Mouse (Mus musculus) retina, postnatal 7 days (tissue): ENCODE measurements around the gene Pfkm.
A peak's percentile ranks its signal among the peaks of the same experiment; 100 is the strongest.

Experiments
- DNase-seq: peaks from one replicate; pipeline ENCODE4 v3.0.0-alpha.2; 2012; ENCODE audit warnings: low read depth, low spot score

Gene Pfkm

DNA sequence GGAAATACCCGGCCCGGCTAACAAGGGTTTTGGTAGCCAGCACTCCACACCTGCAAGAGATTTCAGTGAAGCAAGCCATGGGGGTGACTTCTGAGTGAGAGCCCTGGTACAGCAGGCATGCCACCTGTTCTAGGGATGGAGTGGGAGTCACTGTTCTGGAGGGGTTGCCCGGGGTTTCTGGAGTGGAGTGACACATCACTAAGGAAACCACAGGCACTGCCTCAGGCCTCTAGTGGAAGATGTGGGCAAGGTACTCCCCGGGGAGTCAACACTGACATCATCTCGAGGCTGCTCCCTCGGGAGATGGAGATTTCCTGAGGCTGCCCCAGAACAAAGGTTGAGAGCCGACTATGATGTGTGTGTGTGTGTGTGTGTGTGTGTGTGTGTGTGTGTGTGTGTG lies 78.0 kb downstream of the Pfkm start:
- DNase-seq: no peak

- no peak for DNase-seq
These were observed 78.5 kb downstream of the Pfkm start for GRCm38 (mm10) chr15:98170917-98171316.

GRCm38 (mm10) chr15:98172113-98172512 lies 79.7 kb downstream of the Pfkm start:
- DNase-seq: no peak

DNA sequence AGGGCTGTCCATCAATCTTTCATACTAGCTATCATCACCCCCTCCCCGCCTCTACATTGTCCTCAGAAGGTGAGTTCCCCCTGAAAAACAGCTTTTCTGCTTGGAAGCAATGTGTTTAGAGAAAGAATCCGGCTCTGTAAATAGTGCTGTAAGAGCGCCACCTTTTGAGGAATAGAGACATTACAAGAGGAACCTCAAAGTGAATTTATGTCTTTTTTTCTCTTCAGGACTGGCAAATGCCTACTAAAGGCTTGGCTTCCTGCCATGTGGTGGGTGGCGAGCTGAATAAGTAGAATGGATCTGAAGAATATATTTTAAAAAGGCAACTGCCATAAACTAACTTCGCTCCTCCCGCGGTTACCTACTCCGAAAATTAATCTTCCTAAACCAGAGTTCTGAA lies 81.4 kb downstream of the Pfkm start:
- no peak for DNase-seq

- no peak for DNase-seq
These were observed 84.9 kb downstream of the Pfkm start for GRCm38 (mm10) chr15:98177320-98177719.

GRCm38 (mm10) chr15:98180567-98181131 lies 88.3 kb downstream of the Pfkm start:
- DNase-seq: no peak

DNA sequence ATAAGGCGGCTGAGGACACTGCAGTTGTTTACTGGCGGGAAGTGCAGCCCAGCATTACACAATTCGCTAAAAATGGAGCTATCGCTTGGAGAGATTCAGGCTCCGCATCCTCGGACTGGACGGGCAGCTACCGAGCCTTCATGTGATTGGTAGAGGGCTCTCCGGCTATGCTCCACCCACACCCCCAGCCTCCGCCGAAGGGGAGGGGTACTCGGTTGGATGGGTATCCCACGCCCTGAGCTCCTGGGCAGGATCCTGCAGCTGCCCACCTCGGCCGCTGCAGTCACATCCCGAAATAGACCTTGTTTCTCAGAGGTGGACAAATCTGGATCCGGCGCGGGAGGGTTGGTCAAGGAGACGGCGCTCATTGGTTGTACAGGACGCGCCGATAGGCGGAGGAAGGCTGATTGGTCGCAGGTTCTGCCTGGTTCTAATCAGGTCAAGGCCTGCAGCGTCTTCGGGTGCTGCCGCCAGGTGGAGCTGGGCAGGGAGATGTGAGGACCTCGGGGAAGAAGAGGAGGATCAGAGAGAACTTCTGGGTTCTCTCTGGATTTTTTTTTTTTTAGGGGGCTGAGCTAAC lies 88.8 kb downstream of the Pfkm start:
- DNase-seq: peak; percentile 86
